Mouse (Mus musculus) layer of hippocampus, postnatal 14 days (tissue): ENCODE data around the gene Cxxc4. TPM values are rescaled to one million over a fixed set of nuclear protein-coding genes. Genes with fewer than 3 reads are reported as not detected.
"Not testable (repeated sequence)": the region's sequence is repeated elsewhere in the genome, so short reads cannot be mapped to it uniquely, and the experiment has no call there.

ENCODE experiments used
- DNase-seq, 2 experiments: peaks; one replicate each; pipeline ENCODE4 v3.0.0; 2021 to 2022; ENCODE audit warnings: low spot score in 2 of 2, mixed read lengths in 1 of 2
- long read RNA-seq, 2 experiments: library from polyadenylated mRNA; stranded (forward); transcript quantifications; one replicate each; pipeline ENCODE4 v2.0.0; 2021
- total RNA-seq, 2 experiments: library from RNA; stranded (reverse); gene quantifications; 2 replicates each; pipeline ENCODE4 v1.2.3; 2021

The Cxxc4 gene
- total RNA-seq, result 10 to 100 TPM; 12.2 to 14.5 TPM
- long read RNA-seq, experiment 1, full-length matches to known transcripts, result 1 of 6 reads
- long read RNA-seq, experiment 1, partial matches to known transcripts, result 4 of 6 reads
- long read RNA-seq, experiment 1, other reads (novel, unspliced or antisense), result 1 of 6 reads
- long read RNA-seq, experiment 2, partial matches to known transcripts, result 3 of 3 reads
- long read RNA-seq, experiment 2, other reads (novel, unspliced or antisense), result 0 of 3 reads

GRCm38 (mm10) chr3:134236414-134237112 lies at the start of gene Cxxc4:
Gene Cxxc4 (plus strand): TSS chr3:134236484.
- DNase-seq, result no peak

- DNase-seq, result no peak
Observed at GRCm38 (mm10) chr3:134188979-134189946, 47.0 kb upstream of the Cxxc4 start.

- no peak for DNase-seq
Observed at GRCm38 (mm10) chr3:134190046-134190445, 46.2 kb upstream of the Cxxc4 start.

- DNase-seq, result no peak
Observed at GRCm38 (mm10) chr3:134199892-134200291, 36.4 kb upstream of the Cxxc4 start.

- no peak for DNase-seq
Observed at GRCm38 (mm10) chr3:134206624-134207023, 29.7 kb upstream of the Cxxc4 start.

GRCm38 (mm10) chr3:134210950-134211349 lies 25.3 kb upstream of the Cxxc4 start:
- DNase-seq, result no peak

GRCm38 (mm10) chr3:134219881-134220280 lies 16.4 kb upstream of the Cxxc4 start:
- not testable (repeated sequence) for DNase-seq

GRCm38 (mm10) chr3:134221002-134221401 lies 15.3 kb upstream of the Cxxc4 start:
- no peak for DNase-seq

GRCm38 (mm10) chr3:134222593-134222992 lies 13.7 kb upstream of the Cxxc4 start:
- no peak for DNase-seq

GRCm38 (mm10) chr3:134223956-134224355 lies 12.3 kb upstream of the Cxxc4 start:
- peak in 1 of 2 experiments; percentile 43 for DNase-seq

GRCm38 (mm10) chr3:134225928-134226327 lies 10.4 kb upstream of the Cxxc4 start:
- no peak for DNase-seq

GRCm38 (mm10) chr3:134232753-134233152 lies 3.5 kb upstream of the Cxxc4 start:
- DNase-seq, result no peak

GRCm38 (mm10) chr3:134235491-134236413 lies 532 bp upstream of the Cxxc4 start:
- peak; percentile 60 to 61 for DNase-seq

GRCm38 (mm10) chr3:134237113-134237805 lies 975 bp downstream of the Cxxc4 start:
- no peak for DNase-seq

- no peak for DNase-seq
Observed at GRCm38 (mm10) chr3:134238621-134239310, 2.5 kb downstream of the Cxxc4 start.

GRCm38 (mm10) chr3:134239321-134239970 lies 3.2 kb downstream of the Cxxc4 start:
- DNase-seq, result peak; percentile 63 to 66

GRCm38 (mm10) chr3:134239971-134240717 lies 3.9 kb downstream of the Cxxc4 start:
- peak; percentile 73 to 79 for DNase-seq

GRCm38 (mm10) chr3:134240718-134241025 lies 4.4 kb downstream of the Cxxc4 start:
- no peak for DNase-seq
